Mouse (Mus musculus): Measurements from ENCODE around the gene Tenm4. TPM values are rescaled to one million over a fixed set of nuclear protein-coding genes. Genes with fewer than 3 reads are reported as not detected.
A peak's percentile ranks its signal among the peaks of the same experiment; 100 is the strongest.

Gene Tenm4
- polyA plus RNA-seq, 1 experiment from 2014 or later, result 22.1 TPM

DNA sequence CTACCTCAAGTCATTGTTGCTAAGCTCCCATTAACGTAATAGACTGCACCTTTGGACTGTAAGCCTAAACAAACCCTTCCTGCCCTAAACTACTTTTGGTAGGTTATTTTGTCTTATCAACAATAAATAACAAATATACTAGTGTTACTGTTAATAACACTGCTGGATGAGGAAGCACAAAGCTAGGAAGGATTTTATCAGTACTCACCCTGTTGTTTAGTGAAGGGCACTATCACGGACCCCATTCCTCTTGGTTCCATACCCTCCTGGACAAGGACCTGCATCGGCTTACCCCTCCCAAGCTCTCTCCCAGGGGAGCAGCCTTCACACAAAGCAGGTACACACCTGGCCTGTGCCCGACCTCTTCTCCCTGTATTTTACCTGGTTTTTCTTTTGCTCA lies 611.6 kb downstream of the Tenm4 start:
- Histone ChIP-seq H3K9me3 (no peaks in the 10 kb centered on the region), H3K27ac (no peak overlapping the region), H3K4me3 (no peak overlapping the region), H3K36me3 (peaks cover 16% of the 10 kb centered on the region; the same call in 1 of the 2 replicates), H3K27me3 (ENCODE audit: insufficient read depth, poor library complexity, severe bottlenecking) (no peaks in the 10 kb centered on the region), H3K4me1 (replicated peaks) (no peaks in the 10 kb centered on the region; the same call in 1 of the 2 replicates)
- WGBS, result 93% methylated on average over 4 of the region's 4 CpGs
- DNase-seq (ENCODE audit: low spot score), result no peak

- DNase-seq (ENCODE audit: low spot score), result no peak
- Histone ChIP-seq H3K9me3 (no peaks in the 10 kb centered on the region), H3K36me3 (peaks cover 26% of the 10 kb centered on the region), H3K27ac (no peak overlapping the region), H3K4me1 (replicated peaks) (peaks cover 6% of the 10 kb centered on the region), H3K4me3 (no peak overlapping the region), H3K27me3 (ENCODE audit: insufficient read depth, poor library complexity, severe bottlenecking) (no peaks in the 10 kb centered on the region)
- 73% methylated on average over 9 of the region's 9 CpGs for WGBS
These were observed 614.8 kb downstream of the Tenm4 start for GRCm38 (mm10) chr7:96785808-96786207.

DNA sequence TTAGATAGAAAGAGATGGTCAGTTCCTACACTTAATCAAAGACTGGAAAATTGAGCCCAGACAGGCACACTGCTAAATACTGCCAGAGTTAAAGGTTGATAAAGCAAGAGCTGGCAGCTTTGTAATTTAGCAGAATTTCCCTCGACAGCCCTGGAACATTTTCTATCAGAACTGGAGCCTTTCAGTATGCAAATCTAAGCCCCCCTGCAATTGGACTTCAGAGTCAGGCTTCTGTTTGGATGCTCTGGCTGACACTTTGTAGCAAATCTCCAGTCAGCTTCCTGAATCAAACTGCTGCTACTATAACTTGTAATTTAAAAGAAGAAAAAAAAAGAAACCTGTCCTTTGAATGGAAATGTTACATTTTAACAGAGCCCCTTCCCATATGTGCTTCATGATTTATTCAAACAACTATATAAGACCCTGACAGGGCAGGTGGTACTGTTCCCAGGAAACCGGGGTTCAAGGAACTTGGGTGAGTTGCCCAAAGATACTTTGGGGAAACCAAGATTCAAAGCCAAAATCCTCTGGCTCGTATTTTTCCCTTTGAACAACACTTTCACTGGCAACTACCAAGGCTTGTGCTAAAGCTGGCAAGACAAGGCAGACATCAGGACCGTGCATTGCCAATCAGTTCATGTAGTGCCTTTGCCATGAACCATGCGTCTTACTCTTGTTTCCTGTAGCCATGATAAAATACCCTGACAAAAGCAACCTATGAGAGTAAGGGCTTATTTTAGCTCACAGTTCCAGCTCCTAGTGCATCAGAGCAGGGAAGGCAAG lies 615.4 kb downstream of the Tenm4 start:
- no peak for DNase-seq (ENCODE audit: low spot score)
- Histone ChIP-seq H3K27ac (no peak overlapping the region), H3K36me3 (peaks cover 22% of the 10 kb centered on the region), H3K4me3 (no peak overlapping the region), H3K9me3 (no peaks in the 10 kb centered on the region), H3K4me1 (replicated peaks) (peaks cover 6% of the 10 kb centered on the region), H3K27me3 (ENCODE audit: insufficient read depth, poor library complexity, severe bottlenecking) (no peaks in the 10 kb centered on the region)
- WGBS, result 86% methylated on average over 5 of the region's 5 CpGs

- 78% methylated on average over 4 of the region's 4 CpGs for whole genome bisulfite sequencing
- Histone ChIP-seq H3K4me3 (no peak overlapping the region), H3K27ac (no peak overlapping the region)
These were observed 617.1 kb downstream of the Tenm4 start for GRCm38 (mm10) chr7:96788135-96788534.

GRCm38 (mm10) chr7:96790326-96790725 lies 619.3 kb downstream of the Tenm4 start:
- Histone ChIP-seq H3K27me3 (ENCODE audit: insufficient read depth, poor library complexity, severe bottlenecking) (peaks cover 3% of the 10 kb centered on the region; the same call in 1 of the 2 replicates), H3K4me3 (no peak overlapping the region), H3K27ac (no peak overlapping the region), H3K9me3 (no peaks in the 10 kb centered on the region), H3K4me1 (replicated peaks) (peaks cover 27% of the 10 kb centered on the region), H3K36me3 (peaks cover 17% of the 10 kb centered on the region)
- 86% methylated on average over 2 of the region's 2 CpGs for WGBS
- no peak for DNase-seq (ENCODE audit: low spot score)

More at GRCm38 (mm10) chr7:96788135-96788534, 617.1 kb downstream of the Tenm4 start:
- peaks cover 17% of the 10 kb centered on the region for H3K36me3 ChIP-seq
- peaks cover 17% of the 10 kb centered on the region for H3K4me1 ChIP-seq (replicated peaks)
- no peaks in the 10 kb centered on the region for H3K27me3 ChIP-seq (ENCODE audit: insufficient read depth, poor library complexity, severe bottlenecking)
- no peaks in the 10 kb centered on the region for H3K9me3 ChIP-seq
- no peak for DNase-seq (ENCODE audit: low spot score)

- DNase-seq (ENCODE audit: low spot score), result no peak
- Histone ChIP-seq H3K4me3 (no peak overlapping the region), H3K4me1 (replicated peaks) (peaks cover 50% of the 10 kb centered on the region), H3K27me3 (ENCODE audit: insufficient read depth, poor library complexity, severe bottlenecking) (peaks cover 7% of the 10 kb centered on the region; the same call in 1 of the 2 replicates), H3K36me3 (peaks cover 12% of the 10 kb centered on the region), H3K9me3 (no peaks in the 10 kb centered on the region), H3K27ac (no peak overlapping the region)
- WGBS, result 67% methylated on average over 8 of the region's 8 CpGs
These were observed 621.6 kb downstream of the Tenm4 start for GRCm38 (mm10) chr7:96792456-96793229.

DNA sequence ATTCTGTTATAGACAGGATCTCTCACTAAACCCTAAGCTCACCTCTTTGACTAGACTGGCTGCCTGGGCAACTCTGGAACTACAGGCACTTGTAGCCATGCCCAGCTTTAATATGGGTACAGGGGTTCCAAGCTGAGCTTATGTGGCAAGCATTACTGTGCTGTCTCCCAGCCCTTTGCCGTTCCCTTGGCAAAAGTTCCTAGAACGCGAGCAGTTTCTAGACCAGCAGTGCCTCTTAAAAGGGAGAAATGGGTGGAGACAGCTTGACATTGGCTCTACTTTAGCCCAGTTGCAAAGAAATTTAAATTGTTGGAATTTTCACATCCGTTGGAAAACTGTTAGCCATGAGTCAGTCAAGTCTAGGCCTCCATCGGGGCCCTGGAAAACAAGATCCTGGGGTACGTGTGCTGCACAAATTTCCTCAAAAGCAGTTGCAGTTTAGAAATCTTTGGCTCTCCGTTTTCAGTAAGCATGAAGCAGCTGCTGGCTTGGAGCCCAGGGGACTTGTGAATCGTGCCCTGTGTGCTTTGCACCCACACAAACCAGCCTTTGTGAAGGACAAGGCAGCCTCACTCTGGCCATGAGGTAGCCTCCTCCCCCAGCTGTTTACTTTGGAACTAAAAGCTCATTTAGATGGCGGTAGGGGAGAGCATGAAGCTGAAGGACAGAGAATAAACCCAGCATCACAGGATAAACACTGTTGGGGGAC lies 625.1 kb downstream of the Tenm4 start:
- 50% methylated on average over 9 of the region's 9 CpGs for WGBS
- Histone ChIP-seq H3K36me3 (peaks cover 9% of the 10 kb centered on the region), H3K4me1 (replicated peaks) (peaks cover 77% of the 10 kb centered on the region), H3K27ac (peak overlapping the region; percentile 87), H3K27me3 (ENCODE audit: insufficient read depth, poor library complexity, severe bottlenecking) (peaks cover 10% of the 10 kb centered on the region), H3K4me3 (no peak overlapping the region), H3K9me3 (no peaks in the 10 kb centered on the region)
- DNase-seq (ENCODE audit: low spot score), result peak; percentile 62

DNA sequence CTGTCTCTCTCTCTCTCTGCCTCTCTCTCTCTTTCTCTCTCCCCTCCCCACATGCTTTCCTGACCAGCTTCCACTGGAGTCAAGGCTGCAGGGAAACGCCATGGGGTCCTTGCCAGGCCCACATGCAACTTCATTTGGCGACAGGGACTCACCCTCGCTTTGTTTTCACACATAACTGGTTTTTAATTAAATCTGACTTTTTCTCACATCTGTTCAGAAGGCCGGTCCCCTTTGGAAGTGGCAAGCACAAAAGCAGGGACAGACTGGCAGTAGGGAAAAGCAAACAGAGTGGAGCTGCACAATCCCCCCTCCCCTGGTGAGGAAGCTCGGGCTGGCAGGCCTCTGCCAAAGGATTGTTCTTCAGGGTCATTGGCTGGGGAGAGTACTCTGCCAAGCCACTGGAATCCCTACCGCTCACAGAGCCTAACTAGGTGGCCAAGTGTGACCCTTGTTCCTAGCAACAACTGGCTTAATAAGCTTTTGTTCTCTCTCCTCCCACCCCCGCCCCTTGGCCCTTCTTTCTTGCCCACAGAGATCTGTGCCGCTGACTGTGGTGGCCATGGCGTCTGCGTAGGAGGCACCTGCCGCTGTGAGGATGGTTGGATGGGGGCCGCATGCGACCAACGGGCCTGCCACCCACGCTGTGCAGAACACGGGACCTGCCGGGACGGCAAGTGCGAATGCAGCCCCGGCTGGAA lies 625.9 kb downstream of the Tenm4 start:
- Histone ChIP-seq H3K9me3 (no peaks in the 10 kb centered on the region), H3K27ac (peak overlapping the region; percentile 87), H3K27me3 (ENCODE audit: insufficient read depth, poor library complexity, severe bottlenecking) (peaks cover 10% of the 10 kb centered on the region), H3K36me3 (peaks cover 16% of the 10 kb centered on the region), H3K4me1 (replicated peaks) (peaks cover 82% of the 10 kb centered on the region), H3K4me3 (peak overlapping the region; percentile 32)
- 24% methylated on average over 20 of the region's 20 CpGs for WGBS
- peak; percentile 69 for DNase-seq (ENCODE audit: low spot score)

DNA sequence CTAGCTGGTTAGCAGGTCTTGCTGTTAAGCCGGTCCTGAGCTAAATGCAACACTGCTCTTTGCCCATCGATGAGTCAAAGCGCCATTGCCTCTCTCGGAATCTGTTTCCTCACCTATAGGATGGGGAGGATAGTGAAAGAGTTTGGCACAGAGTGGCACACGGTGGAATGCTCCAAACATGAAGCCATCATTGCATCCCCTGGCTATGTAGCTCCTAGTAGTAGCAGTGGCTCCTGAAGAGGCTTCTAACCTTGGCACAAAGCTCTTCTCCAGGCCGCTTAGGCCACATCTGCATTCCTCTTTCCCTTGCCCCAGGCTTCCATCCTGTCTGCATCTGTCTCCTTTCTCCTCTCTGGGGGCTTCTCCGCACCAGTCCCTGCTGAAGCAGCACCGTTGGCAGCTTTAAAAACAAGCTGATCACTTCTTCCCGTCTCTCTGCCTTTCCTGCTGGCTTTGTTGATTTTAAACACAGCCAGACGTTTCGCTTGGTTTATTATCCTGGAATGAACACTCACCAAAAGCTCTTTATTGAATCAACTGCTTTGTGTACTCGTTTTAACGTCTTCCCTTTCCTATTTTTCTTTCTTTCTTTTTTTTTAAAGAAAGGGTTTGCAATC lies 626.8 kb downstream of the Tenm4 start:
- Histone ChIP-seq H3K4me1 (replicated peaks) (peaks cover 73% of the 10 kb centered on the region), H3K27me3 (ENCODE audit: insufficient read depth, poor library complexity, severe bottlenecking) (peaks cover 10% of the 10 kb centered on the region), H3K27ac (peak overlapping the region; percentile 87), H3K4me3 (no peak overlapping the region), H3K9me3 (no peaks in the 10 kb centered on the region), H3K36me3 (peaks cover 23% of the 10 kb centered on the region)
- peak; percentile 29 for DNase-seq (ENCODE audit: low spot score)
- 39% methylated on average over 13 of the region's 13 CpGs for WGBS

GRCm38 (mm10) chr7:96799816-96800215 lies 628.8 kb downstream of the Tenm4 start:
- peaks cover 10% of the 10 kb centered on the region for H3K27me3 ChIP-seq (ENCODE audit: insufficient read depth, poor library complexity, severe bottlenecking)
- peaks cover 70% of the 10 kb centered on the region for H3K4me1 ChIP-seq (replicated peaks)
- WGBS, result 27% methylated on average over 5 of the region's 5 CpGs
- no peaks in the 10 kb centered on the region for H3K9me3 ChIP-seq
- DNase-seq (ENCODE audit: low spot score), result peak; percentile 43
- no peak overlapping the region for H3K4me3 ChIP-seq
- H3K36me3 ChIP-seq, result peaks cover 27% of the 10 kb centered on the region
- H3K27ac ChIP-seq, result peak overlapping the region; percentile 68

GRCm38 (mm10) chr7:96801368-96801767 lies 630.3 kb downstream of the Tenm4 start:
- Histone ChIP-seq H3K27ac (no peak overlapping the region), H3K4me1 (replicated peaks) (peaks cover 56% of the 10 kb centered on the region), H3K36me3 (peaks cover 36% of the 10 kb centered on the region), H3K9me3 (no peaks in the 10 kb centered on the region), H3K27me3 (ENCODE audit: insufficient read depth, poor library complexity, severe bottlenecking) (peaks cover 4% of the 10 kb centered on the region; the same call in 1 of the 2 replicates), H3K4me3 (no peak overlapping the region)
- no peak for DNase-seq (ENCODE audit: low spot score)
- 79% methylated on average over 9 of the region's 9 CpGs for WGBS

DNA sequence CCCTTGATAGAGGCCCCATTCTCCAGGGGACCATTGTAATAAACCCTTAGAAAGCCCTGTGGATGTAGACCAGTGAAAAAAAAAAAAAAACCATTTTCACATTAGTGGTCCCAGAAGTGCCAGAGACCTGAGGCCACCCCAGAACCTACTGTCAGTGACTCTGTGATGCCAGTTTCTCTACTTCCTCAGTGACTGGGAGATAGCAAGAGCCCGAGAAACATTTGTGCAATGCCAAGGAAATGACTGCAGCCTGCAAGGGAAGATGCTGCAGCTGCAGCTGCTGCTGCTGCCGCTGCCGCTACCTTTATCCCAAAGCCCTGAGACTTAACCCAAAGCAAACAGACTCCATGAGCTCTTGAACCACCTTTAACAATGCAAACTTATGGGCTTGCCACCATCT lies 631.2 kb downstream of the Tenm4 start:
- 90% methylated on average over 3 of the region's 3 CpGs for WGBS
- H3K27ac ChIP-seq, result no peak overlapping the region
- H3K27me3 ChIP-seq (ENCODE audit: insufficient read depth, poor library complexity, severe bottlenecking), result peaks cover 4% of the 10 kb centered on the region; the same call in 1 of the 2 replicates
- peaks cover 56% of the 10 kb centered on the region for H3K4me1 ChIP-seq (replicated peaks)
- H3K4me3 ChIP-seq, result no peak overlapping the region
- H3K9me3 ChIP-seq, result no peaks in the 10 kb centered on the region
- H3K36me3 ChIP-seq, result peaks cover 36% of the 10 kb centered on the region
- DNase-seq (ENCODE audit: low spot score), result no peak
